Mouse (Mus musculus) kidney, embryonic 16.5 days (tissue): ENCODE measurements around the gene Tmtc2. TPM values are rescaled to one million over a fixed set of nuclear protein-coding genes. Genes with fewer than 3 reads are reported as not detected.

Experiments
- ATAC-seq: fragments of 200-750 bp; cut with Nextera tagmentation; 2 replicates; pipeline ENCODE4 v1.8.0; 2017; ENCODE audit warnings: moderate TSS enrichment; ENCODE audit not compliant: low FRiP score, low TSS enrichment
- H3K27ac ChIP-seq: fragments of 300-500 bp; sonication (generic); 2 replicates; pipeline ENCODE4 v1.5.1; 2014; ENCODE audit warnings: low read length
- H3K27me3 ChIP-seq: fragments of 300-500 bp; sonication (generic); 2 replicates; pipeline ENCODE4 v1.6.1; 2014; ENCODE audit warnings: low read length, control low read depth, mixed read lengths; ENCODE audit not compliant: insufficient read depth
- H3K36me3 ChIP-seq: fragments of 300-500 bp; sonication (generic); 2 replicates; pipeline ENCODE4 v1.6.1; 2014; ENCODE audit warnings: low read length, control low read depth, mixed read lengths; ENCODE audit not compliant: insufficient read depth
- H3K4me1 ChIP-seq: fragments of 300-500 bp; sonication (generic); 2 replicates; pipeline ENCODE4 v1.6.1; 2014; ENCODE audit warnings: low read length, control low read depth, mixed read lengths; ENCODE audit not compliant: insufficient read depth
- H3K4me2 ChIP-seq: fragments of 300-500 bp; sonication (generic); replicated peaks from 2 replicates; pipeline ENCODE4 v1.6.1; 2014; ENCODE audit warnings: low read depth, low read length
- H3K4me3 ChIP-seq: fragments of 300-500 bp; sonication (generic); 2 replicates; pipeline ENCODE4 v1.5.1; 2014; ENCODE audit warnings: mild to moderate bottlenecking, low read length
- H3K9ac ChIP-seq: fragments of 300-500 bp; sonication (generic); replicated peaks from 2 replicates; pipeline ENCODE4 v1.6.1; 2014; ENCODE audit warnings: low read length
- H3K9me3 ChIP-seq: fragments of 300-500 bp; sonication (generic); 2 replicates; pipeline ENCODE4 v1.6.1; 2016; ENCODE audit warnings: low read length, control low read depth
- WGBS: fragments of 180-500 bp; shearing (Covaris S2); extraction: QIAGEN DNeasy Blood & Tissue Kit; methylation state at CpG from one replicate; pipeline ENCODE4 v1.1.7; 2014; 5-methylcytosine and 5-hydroxymethylcytosine counted together
- polyA plus RNA-seq: library from polyadenylated mRNA; unstranded; fragments of >200 nt; fragmentation: Nextera tagmentation; extraction: Ambion mirVana; gene quantifications from 2 replicates; pipeline ENCODE4 v1.2.1, GENCODE M21; 2015

Gene Tmtc2
- polyA plus RNA-seq, 1 experiment from 2014 or later, result 7.8 TPM

DNA sequence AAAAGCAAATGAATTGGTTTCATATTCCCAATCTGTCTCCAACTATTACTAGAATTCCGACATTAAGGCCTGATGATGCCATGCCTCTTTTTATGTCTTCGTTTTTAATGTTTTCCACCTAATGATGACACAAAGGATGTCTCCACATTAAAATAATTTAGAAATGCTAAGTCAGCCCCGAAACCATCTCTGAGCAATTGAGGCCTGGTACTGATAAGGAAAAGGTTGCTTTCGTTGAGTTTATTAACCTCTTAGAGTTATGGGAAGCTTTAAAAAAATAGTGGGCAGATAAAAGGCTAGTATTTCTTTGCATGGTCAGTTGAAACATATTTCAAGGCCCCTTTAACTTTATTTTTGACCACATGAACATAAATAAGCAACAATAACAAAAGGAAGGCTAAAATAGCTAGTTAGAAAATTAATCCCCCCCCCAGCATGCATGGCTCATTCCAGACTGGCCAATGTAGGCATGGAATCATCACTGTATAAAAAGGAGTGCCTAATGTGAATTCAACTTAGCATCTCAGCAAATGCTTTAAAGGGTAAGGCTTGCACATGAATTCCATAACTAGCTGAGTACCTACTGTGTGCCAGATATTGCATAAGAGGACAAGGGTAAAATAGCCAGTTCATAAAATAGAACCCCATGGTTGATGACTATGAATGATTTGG lies 168.3 kb downstream of the Tmtc2 start:
- H3K36me3 ChIP-seq, result no peaks in the 10 kb centered on the region
- H3K9ac ChIP-seq, result no peak overlapping the region
- H3K27ac ChIP-seq, result no peak overlapping the region
- no peak overlapping the region for H3K4me2 ChIP-seq
- no peak overlapping the region for H3K4me3 ChIP-seq
- no peak for ATAC-seq
- no peaks in the 10 kb centered on the region for H3K9me3 ChIP-seq
- WGBS, result 87% methylated on average over 4 of the region's 4 CpGs
- H3K4me1 ChIP-seq, result no peaks in the 10 kb centered on the region
- no peaks in the 10 kb centered on the region for H3K27me3 ChIP-seq

GRCm38 (mm10) chr10:105403931-105404330 lies 170.3 kb downstream of the Tmtc2 start:
- H3K36me3 ChIP-seq, result no peaks in the 10 kb centered on the region
- H3K4me1 ChIP-seq, result no peaks in the 10 kb centered on the region
- WGBS, result 76% methylated on average over 3 of the region's 3 CpGs
- no peak overlapping the region for H3K4me2 ChIP-seq
- no peak for ATAC-seq
- no peak overlapping the region for H3K4me3 ChIP-seq
- no peak overlapping the region for H3K9ac ChIP-seq
- H3K9me3 ChIP-seq, result no peaks in the 10 kb centered on the region
- no peaks in the 10 kb centered on the region for H3K27me3 ChIP-seq
- no peak overlapping the region for H3K27ac ChIP-seq

DNA sequence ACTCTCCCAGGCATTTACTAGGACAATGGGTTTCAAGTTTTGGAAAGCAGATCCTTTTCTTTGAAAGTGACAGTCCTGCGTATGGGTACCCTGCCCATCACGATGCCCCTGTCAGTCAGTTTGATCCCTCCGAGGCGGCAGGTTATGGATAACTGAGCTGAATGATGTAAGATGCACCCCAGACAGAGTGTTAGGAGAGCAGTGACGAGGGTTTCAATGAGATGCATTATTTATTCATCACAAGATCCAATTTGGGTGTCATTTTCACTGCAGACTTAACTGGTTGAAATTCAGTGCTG lies 171.8 kb downstream of the Tmtc2 start:
- ATAC-seq, result no peak
- Histone ChIP-seq H3K9me3 (no peaks in the 10 kb centered on the region), H3K4me2 (no peak overlapping the region), H3K4me3 (no peak overlapping the region), H3K27me3 (no peaks in the 10 kb centered on the region), H3K4me1 (no peaks in the 10 kb centered on the region), H3K36me3 (no peaks in the 10 kb centered on the region), H3K27ac (no peak overlapping the region), H3K9ac (no peak overlapping the region)
- 85% methylated on average over 5 of the region's 5 CpGs for WGBS

- no peak overlapping the region for H3K27ac ChIP-seq
- no peak overlapping the region for H3K9ac ChIP-seq
- H3K4me1 ChIP-seq, result no peaks in the 10 kb centered on the region
- WGBS, result 86% methylated on average over 11 of the region's 11 CpGs
- H3K4me2 ChIP-seq, result no peak overlapping the region
- no peaks in the 10 kb centered on the region for H3K36me3 ChIP-seq
- H3K9me3 ChIP-seq, result no peaks in the 10 kb centered on the region
- H3K4me3 ChIP-seq, result no peak overlapping the region
- ATAC-seq, result no peak
- H3K27me3 ChIP-seq, result no peaks in the 10 kb centered on the region
Observed at GRCm38 (mm10) chr10:105401754-105402480, 172.3 kb downstream of the Tmtc2 start.

- 64% methylated on average over 5 of the region's 5 CpGs for WGBS
- H3K4me3 ChIP-seq, result no peak overlapping the region
- no peaks in the 10 kb centered on the region for H3K36me3 ChIP-seq
- H3K9ac ChIP-seq, result no peak overlapping the region
- H3K9me3 ChIP-seq, result no peaks in the 10 kb centered on the region
- ATAC-seq, result no peak
- H3K4me2 ChIP-seq, result no peak overlapping the region
- H3K27me3 ChIP-seq, result no peaks in the 10 kb centered on the region
- H3K27ac ChIP-seq, result no peak overlapping the region
- H3K4me1 ChIP-seq, result no peaks in the 10 kb centered on the region
Observed at GRCm38 (mm10) chr10:105399316-105399715, 174.9 kb downstream of the Tmtc2 start.

- Histone ChIP-seq H3K27ac (no peak overlapping the region), H3K27me3 (no peaks in the 10 kb centered on the region), H3K4me3 (no peak overlapping the region), H3K4me1 (0 out of 2 replicates have a peak, but pooled peaks cover 3% of the 10 kb centered on the region), H3K36me3 (no peaks in the 10 kb centered on the region), H3K9me3 (no peaks in the 10 kb centered on the region), H3K9ac (no peak overlapping the region), H3K4me2 (no peak overlapping the region)
- 64% methylated on average over 4 of the region's 4 CpGs for WGBS
- ATAC-seq, result no peak
Observed at GRCm38 (mm10) chr10:105384065-105384464, 190.2 kb downstream of the Tmtc2 start.

GRCm38 (mm10) chr10:105381705-105382104 lies 192.5 kb downstream of the Tmtc2 start:
- Histone ChIP-seq H3K9ac (no peak overlapping the region), H3K36me3 (no peaks in the 10 kb centered on the region), H3K27me3 (no peaks in the 10 kb centered on the region), H3K9me3 (no peaks in the 10 kb centered on the region), H3K27ac (no peak overlapping the region), H3K4me3 (no peak overlapping the region), H3K4me2 (no peak overlapping the region), H3K4me1 (0 out of 2 replicates have a peak, but pooled peaks cover 3% of the 10 kb centered on the region)
- 90% methylated on average over 1 of the region's 1 CpGs for WGBS
- no peak for ATAC-seq

GRCm38 (mm10) chr10:105381202-105381601 lies 193.0 kb downstream of the Tmtc2 start:
- Histone ChIP-seq H3K27me3 (no peaks in the 10 kb centered on the region), H3K27ac (no peak overlapping the region), H3K4me2 (no peak overlapping the region), H3K9me3 (no peaks in the 10 kb centered on the region), H3K36me3 (no peaks in the 10 kb centered on the region), H3K4me3 (no peak overlapping the region), H3K9ac (no peak overlapping the region), H3K4me1 (0 out of 2 replicates have a peak, but pooled peaks cover 3% of the 10 kb centered on the region)
- 59% methylated on average over 5 of the region's 5 CpGs for WGBS
- no peak for ATAC-seq

GRCm38 (mm10) chr10:105380584-105380983 lies 193.7 kb downstream of the Tmtc2 start:
- WGBS, result 45% methylated on average over 7 of the region's 7 CpGs
- H3K9me3 ChIP-seq, result no peaks in the 10 kb centered on the region
- ATAC-seq, result no peak
- H3K27me3 ChIP-seq, result no peaks in the 10 kb centered on the region
- 0 out of 2 replicates have a peak, but pooled peaks cover 3% of the 10 kb centered on the region for H3K4me1 ChIP-seq
- H3K4me2 ChIP-seq, result no peak overlapping the region
- no peak overlapping the region for H3K4me3 ChIP-seq
- H3K9ac ChIP-seq, result no peak overlapping the region
- H3K36me3 ChIP-seq, result no peaks in the 10 kb centered on the region
- H3K27ac ChIP-seq, result no peak overlapping the region

- 95% methylated on average over 2 of the region's 2 CpGs for WGBS
- 0 out of 2 replicates have a peak, but pooled peaks cover 2% of the 10 kb centered on the region for H3K36me3 ChIP-seq
- no peak for ATAC-seq
- no peak overlapping the region for H3K9ac ChIP-seq
- peaks cover 7% of the 10 kb centered on the region for H3K9me3 ChIP-seq
- H3K4me1 ChIP-seq, result 0 out of 2 replicates have a peak, but pooled peaks cover 3% of the 10 kb centered on the region
- H3K27me3 ChIP-seq, result no peaks in the 10 kb centered on the region
- H3K27ac ChIP-seq, result no peak overlapping the region
- H3K4me2 ChIP-seq, result no peak overlapping the region
- H3K4me3 ChIP-seq, result no peak overlapping the region
Observed at GRCm38 (mm10) chr10:105377711-105378110, 196.5 kb downstream of the Tmtc2 start.
